12 mouse cellular contexts compared by ENCODE assay signal in genomic region chr8:123146390-123146789, GRCm38 (mm10). TPM values are rescaled to one million over a fixed set of nuclear protein-coding genes. Genes with fewer than 3 reads are reported as not detected.
DNase-seq lines count a peak whose midpoint lies in the region; ATAC-seq and TF ChIP-seq lines count a peak whose summit lies in the region.
"Had no signal": no experiment of that assay in that cellular context is flagged by ENCODE, and none has a peak within 500 bp of the region (broad histone marks: within the 10 kb centered on the region; RNA-seq: fewer than 3 reads in every experiment).

No protein-coding gene starts in this region.

- no peaks in the 10 kb centered on the region for H3K36me3 ChIP-seq in heart, embryonic 11.5 days (ENCODE audit: control insufficient read depth, insufficient read depth, low read length)
- no peaks in the 10 kb centered on the region for H3K36me3 ChIP-seq in midbrain, embryonic 16.5 days (ENCODE audit: control insufficient read depth, insufficient read depth, low read length)
- H3K36me3 ChIP-seq in midbrain, embryonic 10.5 days = no peaks in the 10 kb centered on the region
- H3K36me3 ChIP-seq: hindbrain, embryonic 10.5 days had no signal

- TF ChIP-seq CTCF in layer of hippocampus, adult 2 months (conservative IDR thresholded peaks at IDR 0.05) = no peak

- no peak overlapping the region for H3K4me2 ChIP-seq in heart, embryonic 11.5 days
- no peak overlapping the region for H3K4me2 ChIP-seq in midbrain, embryonic 16.5 days (ENCODE audit: low read length)

- WGBS in heart, embryonic 11.5 days (ENCODE audit: insufficient replicate concordance) = 79% methylated on average over 7 of the region's 7 CpGs
- 73% methylated on average over 7 of the region's 7 CpGs for WGBS in midbrain, embryonic 16.5 days
- WGBS in midbrain, embryonic 10.5 days = 83% methylated on average over 7 of the region's 7 CpGs

- H3K27me3 ChIP-seq in heart, embryonic 11.5 days (ENCODE audit: control insufficient read depth, insufficient read depth, low read length) = no peaks in the 10 kb centered on the region
- no peaks in the 10 kb centered on the region for H3K27me3 ChIP-seq in midbrain, embryonic 16.5 days (ENCODE audit: control insufficient read depth, insufficient read depth, low read depth, low read length)
- no peaks in the 10 kb centered on the region for H3K27me3 ChIP-seq in midbrain, embryonic 10.5 days (ENCODE audit: low read depth, poor library complexity, severe bottlenecking)

- H3K27ac ChIP-seq in heart, embryonic 11.5 days (ENCODE audit: low read depth, low read length) = no peak overlapping the region
- peak overlapping the region; percentile 31; the same call in 1 of the 2 replicates for H3K27ac ChIP-seq in midbrain, embryonic 16.5 days (ENCODE audit: low read length)
- no peak overlapping the region for H3K27ac ChIP-seq in midbrain, embryonic 10.5 days (replicated peaks)
- peak overlapping the region; percentile 85 for H3K27ac ChIP-seq in layer of hippocampus, adult 2 months
- H3K27ac ChIP-seq: hindbrain, embryonic 10.5 days had no signal

- ATAC-seq in heart, embryonic 11.5 days (replicated peaks; ENCODE audit: insufficient number of reproducible peaks, low FRiP score, low TSS enrichment) = no peak
- no peak for ATAC-seq in midbrain, embryonic 16.5 days
- ATAC-seq: CD4-positive, CD25-positive, alpha-beta regulatory T cell, adult 4 months had no signal

- H3K9me3 ChIP-seq in heart, embryonic 11.5 days (replicated peaks; ENCODE audit: control insufficient read depth, low read length) = no peaks in the 10 kb centered on the region
- no peaks in the 10 kb centered on the region for H3K9me3 ChIP-seq in midbrain, embryonic 16.5 days (replicated peaks; ENCODE audit: control insufficient read depth, low read length, poor library complexity, severe bottlenecking)
- no peaks in the 10 kb centered on the region for H3K9me3 ChIP-seq in midbrain, embryonic 10.5 days (replicated peaks)
- H3K9me3 ChIP-seq: hindbrain, embryonic 10.5 days had no signal

- peak; percentile 38 for DNase-seq in heart, adult 8-10 months (ENCODE audit: low spot score)
- no peak for DNase-seq in midbrain, embryonic 10.5 days (ENCODE audit: low spot score)
- DNase-seq in layer of hippocampus, adult 2 months (ENCODE audit: low spot score in 2 of 2) = peak; percentile 35 to 74
- peak; percentile 42 for DNase-seq in telencephalon, adult 2 months (ENCODE audit: low read depth, low spot score)
- no peak for DNase-seq in adrenal gland, adult (ENCODE audit: inconsistent age in 2 of 2, low spot score in 1 of 2)
- no peak for DNase-seq in spleen, postnatal 36 days (ENCODE audit: low spot score in 2 of 2)
- DNase-seq: cerebellum, adult 8-10 months had no signal

- no peak overlapping the region for H3K9ac ChIP-seq in heart, embryonic 11.5 days (ENCODE audit: low read depth, low read length)
- no peak overlapping the region for H3K9ac ChIP-seq in midbrain, embryonic 16.5 days (ENCODE audit: low read depth, low read length)

- 0 out of 2 replicates have a peak, but pooled peaks cover 3% of the 10 kb centered on the region for H3K4me1 ChIP-seq in heart, embryonic 11.5 days (ENCODE audit: control insufficient read depth, insufficient read depth, low read length)
- no peaks in the 10 kb centered on the region for H3K4me1 ChIP-seq in midbrain, embryonic 16.5 days (ENCODE audit: control insufficient read depth, insufficient read depth, low read length)
- H3K4me1 ChIP-seq in midbrain, embryonic 10.5 days = no peaks in the 10 kb centered on the region
- H3K4me1 ChIP-seq: hindbrain, embryonic 10.5 days had no signal

- no peak overlapping the region for H3K4me3 ChIP-seq in heart, embryonic 11.5 days (ENCODE audit: low read depth, low read length)
- no peak overlapping the region for H3K4me3 ChIP-seq in midbrain, embryonic 16.5 days (ENCODE audit: low read depth, low read length)
- no peak overlapping the region for H3K4me3 ChIP-seq in midbrain, embryonic 10.5 days
- H3K4me3 ChIP-seq in layer of hippocampus, adult 2 months = no peak overlapping the region
- H3K4me3 ChIP-seq: hindbrain, embryonic 10.5 days had no signal

RNA-seq across cellular contexts. Expression of gene Sult5a1, which starts 11.7 kb away (rescaled TPM):
- total RNA-seq in heart, adult 8-10 months (2022) = under 1 TPM; 0.34 to 0.87 (median 0.60) TPM
- polyA plus RNA-seq in heart, embryonic 11.5 days (2014; fragmentation: Nextera tagmentation; extraction: Ambion mirVana) = 6.6 and 8.1 TPM in 2 replicates
- 0.40 and 0.42 TPM in 2 replicates for polyA plus RNA-seq in midbrain, embryonic 16.5 days (2015; fragmentation: Nextera tagmentation; extraction: Ambion mirVana)
- 3.6 and 3.8 TPM in 2 replicates for polyA plus RNA-seq in midbrain, embryonic 10.5 days (2016; fragmentation: Nextera tagmentation; extraction: Ambion mirVana)
- total RNA-seq in layer of hippocampus, adult 2 months (2021) = 1 to 10 TPM; 2.0 to 2.8 TPM
- total RNA-seq: megakaryocyte, adult 5-6 weeks had no signal

RNA-seq across cellular contexts. Expression of gene Cpne7, which starts 29.2 kb away (rescaled TPM):
- total RNA-seq in heart, adult 8-10 months (2022) = 1 to 10 TPM in 2 of 4 experiments, under 1 TPM in 2; 0.52 to 1.7 (median 0.89) TPM
- polyA plus RNA-seq in heart, embryonic 11.5 days (2014; fragmentation: Nextera tagmentation; extraction: Ambion mirVana) = 0.27 and 0.31 TPM in 2 replicates
- 10.1 and 17.1 TPM in 2 replicates for polyA plus RNA-seq in midbrain, embryonic 16.5 days (2015; fragmentation: Nextera tagmentation; extraction: Ambion mirVana)
- 0.32 and 0.39 TPM in 2 replicates for polyA plus RNA-seq in midbrain, embryonic 10.5 days (2016; fragmentation: Nextera tagmentation; extraction: Ambion mirVana)
- 100 to 1,000 TPM; 257 to 313 TPM for total RNA-seq in layer of hippocampus, adult 2 months (2021)

RNA-seq across cellular contexts. Expression of gene Dpep1, which starts 39.7 kb away (rescaled TPM):
- 10 to 100 TPM; 22.6 to 45.5 (median 37.4) TPM for total RNA-seq in heart, adult 8-10 months (2022)
- 1.0 and 1.3 TPM in 2 replicates for polyA plus RNA-seq in heart, embryonic 11.5 days (2014; fragmentation: Nextera tagmentation; extraction: Ambion mirVana)
- polyA plus RNA-seq in midbrain, embryonic 16.5 days (2015; fragmentation: Nextera tagmentation; extraction: Ambion mirVana) = 0.14 and 0.40 TPM in 2 replicates
- 4.3 and 5.7 TPM in 2 replicates for polyA plus RNA-seq in midbrain, embryonic 10.5 days (2016; fragmentation: Nextera tagmentation; extraction: Ambion mirVana)
- under 1 TPM in 1 of 2 experiments, not detected in 1; 0.37 TPM for total RNA-seq in layer of hippocampus, adult 2 months (2021)
- polyA plus RNA-seq: CD4-positive, CD25-positive, alpha-beta regulatory T cell, adult 4 months had no signal

RNA-seq across cellular contexts. Expression of gene Rpl13, which starts 44.2 kb away (rescaled TPM):
- 100 to 1,000 TPM; 402 to 462 (median 427) TPM for total RNA-seq in heart, adult 8-10 months (2022)
- 1,217 and 1,331 TPM in 2 replicates for polyA plus RNA-seq in heart, embryonic 11.5 days (2014; fragmentation: Nextera tagmentation; extraction: Ambion mirVana)
- polyA plus RNA-seq in midbrain, embryonic 16.5 days (2015; fragmentation: Nextera tagmentation; extraction: Ambion mirVana) = 639 and 669 TPM in 2 replicates
- polyA plus RNA-seq in midbrain, embryonic 10.5 days (2016; fragmentation: Nextera tagmentation; extraction: Ambion mirVana) = 1,200 and 1,392 TPM in 2 replicates
- 100 to 1,000 TPM; 418 to 466 TPM for total RNA-seq in layer of hippocampus, adult 2 months (2021)

Comparison
In these comparisons a context has a peak if more than half of its experiments do, and no peak if none do; other contexts are left out.
1. H3K27ac ChIP-seq: peak in midbrain, embryonic 16.5 days (single experiment) and layer of hippocampus, adult 2 months (single experiment); none in heart, embryonic 11.5 days (single experiment) and midbrain, embryonic 10.5 days (single experiment).
2. DNase-seq: peak in heart, adult 8-10 months (single experiment), layer of hippocampus, adult 2 months (2 of 2) and telencephalon, adult 2 months (single experiment); none in midbrain, embryonic 10.5 days (single experiment), adrenal gland, adult (0 of 2) and spleen, postnatal 36 days (0 of 2).